Mouse (Mus musculus): Measurements from ENCODE around the gene Slc27a4.
"Not testable (repeated sequence)": the region's sequence is repeated elsewhere in the genome, so short reads cannot be mapped to it uniquely, and the experiment has no call there.

Slc27a4 gene

DNA sequence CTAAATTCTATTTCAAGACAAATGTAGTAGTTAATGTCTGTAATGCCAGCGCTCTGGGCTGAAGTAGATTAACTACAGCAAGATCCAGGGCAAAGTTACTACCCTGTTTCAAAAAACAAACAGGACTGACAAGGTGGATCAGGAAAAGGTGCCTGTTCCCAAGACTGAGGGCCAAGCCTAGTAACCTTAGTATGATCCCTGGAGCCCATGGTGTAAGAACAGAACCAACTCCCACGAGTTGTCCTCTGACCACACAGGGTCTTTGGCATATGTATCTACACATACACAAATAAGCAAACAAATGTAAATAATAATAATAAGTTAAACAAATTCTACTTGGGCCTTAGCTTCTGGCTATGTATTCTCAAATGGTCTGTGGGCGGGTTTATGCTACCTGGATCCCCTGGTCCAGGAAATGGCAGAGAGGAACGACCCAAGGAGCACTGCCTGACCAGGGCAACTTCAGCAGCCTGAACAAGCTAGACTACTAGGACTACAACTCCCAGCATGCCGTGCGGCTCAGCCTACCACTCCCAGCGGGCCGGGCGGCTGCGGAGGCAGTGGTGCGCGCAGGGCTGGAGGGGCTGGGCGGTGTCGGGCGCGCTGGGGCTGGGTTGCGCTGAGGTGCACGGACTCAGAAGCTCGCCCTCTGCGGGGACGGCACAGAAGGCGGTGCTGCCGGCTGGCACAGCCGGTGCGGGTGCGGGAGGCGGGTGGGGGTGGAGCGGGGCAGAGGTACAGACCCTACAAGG lies at the start of gene Slc27a4:
Gene Slc27a4, plus strand, starts transcription at position 560 of the 752 bp plus-strand sequence.
- peak; percentile 83 for DNase-seq (ENCODE audit: low read depth, low spot score)

- DNase-seq (ENCODE audit: low read depth, low spot score), result no peak
Measured at GRCm38 (mm10) chr2:29755693-29756092, 46.7 kb upstream of the Slc27a4 start.

DNA sequence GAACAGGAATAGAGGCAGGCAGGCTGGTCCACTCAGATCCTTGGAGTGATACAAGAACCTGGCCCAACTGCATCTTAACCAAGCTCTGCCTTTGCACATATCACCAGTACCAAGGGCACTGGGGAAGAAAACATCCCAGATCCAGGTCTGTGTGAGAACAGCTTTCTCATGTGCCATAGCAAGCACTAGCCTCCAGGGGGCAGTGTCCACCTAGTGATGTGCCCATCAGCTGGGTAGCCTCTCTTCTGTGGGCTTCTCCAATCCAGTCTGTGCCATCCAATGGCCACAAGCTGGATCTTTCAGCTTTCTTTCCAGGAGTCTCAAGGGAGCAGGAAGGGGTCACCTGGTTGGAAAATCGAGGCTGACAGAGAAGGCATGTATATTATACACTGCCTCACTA lies 37.6 kb upstream of the Slc27a4 start:
- DNase-seq (ENCODE audit: low read depth, low spot score), result peak; percentile 56

DNA sequence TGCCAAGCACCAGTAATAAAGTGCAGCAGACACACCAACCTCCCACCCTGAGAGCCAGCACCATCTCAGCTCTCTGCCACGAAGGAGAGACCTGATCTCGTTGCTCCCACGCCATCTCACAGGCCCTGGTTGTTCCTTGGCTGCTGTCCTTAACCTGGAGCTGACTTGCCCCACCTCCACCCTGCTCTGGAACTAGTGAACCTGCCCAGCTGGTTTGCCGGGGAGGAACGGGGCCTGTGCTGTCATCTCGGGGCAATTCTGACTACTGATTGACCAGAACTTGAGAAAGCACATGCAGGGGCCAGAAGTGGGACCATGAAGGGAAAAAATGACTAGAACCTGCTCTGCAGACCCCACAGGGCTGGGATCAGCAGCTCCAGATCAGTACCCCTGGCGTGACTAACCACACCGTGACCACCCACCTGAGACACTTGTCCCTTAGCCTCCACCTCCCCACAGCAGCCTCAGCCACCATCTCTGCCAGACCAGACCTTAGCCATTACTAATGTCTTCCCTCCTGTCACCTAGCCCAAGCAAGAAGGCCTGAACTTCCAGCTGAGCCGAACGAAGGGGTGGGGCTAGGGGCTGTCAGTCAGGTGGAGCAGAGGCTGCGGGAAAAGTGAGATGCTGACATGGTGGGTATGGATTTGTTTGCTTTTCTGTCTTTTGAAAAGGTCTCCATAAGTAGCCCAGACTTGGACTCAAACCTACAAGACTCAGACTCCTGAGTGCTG lies 34.3 kb upstream of the Slc27a4 start:
- DNase-seq (ENCODE audit: low read depth, low spot score), result no peak

DNA sequence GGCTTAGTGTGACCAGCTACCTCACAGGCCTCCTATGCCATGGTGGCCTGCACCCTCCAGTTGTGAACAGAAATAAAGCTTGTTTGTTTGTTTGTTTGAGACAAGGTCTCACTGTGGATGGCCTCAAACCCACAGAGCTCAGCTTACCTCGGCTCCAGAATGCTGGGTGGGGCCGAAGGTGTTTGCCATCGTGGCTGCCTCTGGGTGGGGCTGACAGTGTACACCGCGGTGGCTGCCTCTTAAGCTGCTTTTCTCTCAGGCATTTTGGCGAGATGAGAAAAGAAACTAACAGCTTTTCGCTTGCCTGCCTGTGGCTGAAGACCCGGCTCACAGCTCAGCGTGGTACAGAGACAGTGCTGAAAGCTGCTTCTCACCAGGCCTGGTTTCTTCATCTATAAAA lies 33.5 kb upstream of the Slc27a4 start:
- DNase-seq (ENCODE audit: low read depth, low spot score), result no peak

DNA sequence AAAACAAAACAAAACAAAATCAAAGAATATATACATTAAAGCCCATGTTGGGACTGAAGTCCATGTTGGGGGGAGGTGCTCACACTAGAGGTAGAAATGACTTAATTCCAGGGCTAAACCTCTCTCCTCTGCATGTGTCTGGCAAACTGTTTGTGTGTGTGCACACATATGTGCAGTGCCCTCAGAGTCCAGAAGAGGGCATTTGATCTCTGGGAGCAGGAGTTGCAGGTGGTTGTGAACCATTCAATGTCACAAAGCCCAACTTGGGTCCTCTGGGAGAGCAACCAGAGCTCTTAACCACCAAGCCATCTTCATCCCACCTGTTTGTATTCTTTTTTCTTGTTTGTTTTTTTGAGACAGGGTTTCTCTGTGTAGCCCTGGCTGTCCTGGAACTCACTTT lies 32.3 kb upstream of the Slc27a4 start:
- DNase-seq (ENCODE audit: low read depth, low spot score), result no peak

DNA sequence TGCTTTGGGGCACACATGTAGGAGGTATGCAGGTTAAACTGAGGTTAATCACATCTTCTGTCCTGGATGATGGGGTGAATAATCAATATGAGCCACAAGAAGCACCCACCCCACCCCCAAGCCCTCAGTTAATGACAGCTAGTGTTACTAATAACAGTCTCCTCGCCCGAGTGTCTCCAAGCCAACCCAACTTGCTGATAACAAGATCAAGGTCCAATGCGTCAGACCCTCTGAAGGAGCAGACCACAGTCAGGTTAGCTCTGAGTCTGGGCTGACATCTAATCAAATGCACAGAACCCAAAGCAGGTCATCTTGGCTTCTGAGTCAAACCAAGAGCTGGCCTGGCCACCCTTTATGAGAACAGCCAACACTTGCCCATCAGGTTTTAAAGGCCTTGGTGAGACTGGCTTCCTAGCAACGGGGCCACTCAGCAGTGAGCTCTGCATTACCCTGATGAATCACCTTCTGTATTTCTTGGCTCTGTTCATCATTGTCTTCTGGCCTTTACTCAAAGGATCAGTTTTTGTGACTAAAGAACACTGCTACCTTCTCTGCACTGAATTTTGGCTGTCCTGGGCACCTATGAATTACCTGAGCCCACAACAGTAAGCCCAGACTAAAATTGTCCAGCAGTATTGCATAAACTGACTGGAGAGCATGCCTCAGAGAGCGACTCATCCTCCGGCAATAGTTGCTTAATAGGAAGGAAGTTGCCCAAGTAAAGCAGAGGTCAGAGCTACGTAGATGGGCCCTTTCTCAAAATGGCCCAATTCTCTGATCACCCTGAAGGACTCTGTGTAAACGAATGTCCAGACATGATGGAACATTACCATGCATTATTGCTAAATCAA lies 30.6 kb upstream of the Slc27a4 start:
- DNase-seq (ENCODE audit: low read depth, low spot score), result no peak

DNA sequence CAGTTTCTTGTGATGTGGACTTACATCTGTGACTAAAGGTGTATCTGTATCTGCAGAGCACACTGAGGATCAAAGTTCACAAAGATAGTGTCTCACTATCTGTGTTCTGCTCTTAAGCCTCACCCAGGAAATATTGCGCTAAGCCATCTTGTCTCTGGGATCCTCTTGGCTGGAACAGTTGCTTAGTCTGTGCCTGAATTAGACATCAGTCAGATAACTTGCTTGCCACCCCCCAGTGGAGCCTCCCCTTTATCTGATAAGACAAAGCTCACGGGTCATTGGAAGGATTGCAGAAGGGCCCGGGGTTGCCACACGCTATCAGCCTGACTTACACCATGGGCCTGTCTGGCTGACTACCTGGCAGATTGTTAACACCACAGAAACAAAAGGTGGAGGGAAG lies 29.1 kb upstream of the Slc27a4 start:
- no peak for DNase-seq (ENCODE audit: low read depth, low spot score)

DNA sequence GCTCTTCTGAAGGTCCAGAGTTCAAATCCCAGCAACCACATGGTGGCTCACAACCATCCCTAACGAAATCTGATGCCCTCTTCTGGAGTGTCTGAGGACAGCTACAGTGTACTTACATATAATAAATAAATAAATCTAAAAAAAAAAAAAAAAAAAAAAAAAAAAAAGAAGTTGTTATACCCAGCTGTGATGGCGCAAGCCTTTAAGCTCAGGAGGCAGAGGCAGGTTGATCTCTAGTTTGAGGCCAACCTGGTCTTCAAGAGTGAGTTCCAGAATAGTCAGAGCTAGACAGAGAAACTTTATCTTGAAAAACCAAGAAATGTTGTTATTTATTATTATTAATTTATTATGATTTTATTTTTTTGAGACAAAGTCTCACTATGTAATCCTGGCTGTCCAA lies 21.2 kb upstream of the Slc27a4 start:
- DNase-seq (ENCODE audit: low read depth, low spot score), result not testable (repeated sequence)

DNA sequence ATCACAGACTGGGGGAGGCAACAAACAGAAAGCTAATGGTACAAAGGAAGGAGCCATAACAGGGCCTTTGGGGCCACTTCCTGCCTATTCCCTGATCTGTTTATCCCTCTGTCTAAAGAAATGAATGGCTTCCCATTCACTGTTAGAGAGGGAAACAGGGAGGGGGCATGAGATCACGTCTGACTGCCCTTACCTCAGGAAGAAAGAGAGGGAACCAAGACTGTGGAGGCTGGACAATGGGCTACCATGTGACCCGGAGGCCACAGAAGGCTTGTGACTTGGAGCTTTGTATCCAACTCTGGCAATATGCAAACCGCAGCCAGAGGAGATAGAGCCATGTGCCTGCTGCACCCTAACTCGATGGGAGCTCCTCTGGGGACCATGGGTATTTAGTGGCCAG lies 18.1 kb upstream of the Slc27a4 start:
- no peak for DNase-seq (ENCODE audit: low read depth, low spot score)

GRCm38 (mm10) chr2:29787104-29787917 lies 15.1 kb upstream of the Slc27a4 start, which contains the start of gene Coq4:
Coq4 (plus strand) TSS chr2:29787493.
- peak; percentile 85 for DNase-seq (ENCODE audit: low read depth, low spot score)

- DNase-seq (ENCODE audit: low read depth, low spot score), result peak; percentile 56
Measured at GRCm38 (mm10) chr2:29787937-29788681, 14.3 kb upstream of the Slc27a4 start, which contains the start of gene Trub2. Trub2 (minus strand) TSS chr2:29788502.

DNA sequence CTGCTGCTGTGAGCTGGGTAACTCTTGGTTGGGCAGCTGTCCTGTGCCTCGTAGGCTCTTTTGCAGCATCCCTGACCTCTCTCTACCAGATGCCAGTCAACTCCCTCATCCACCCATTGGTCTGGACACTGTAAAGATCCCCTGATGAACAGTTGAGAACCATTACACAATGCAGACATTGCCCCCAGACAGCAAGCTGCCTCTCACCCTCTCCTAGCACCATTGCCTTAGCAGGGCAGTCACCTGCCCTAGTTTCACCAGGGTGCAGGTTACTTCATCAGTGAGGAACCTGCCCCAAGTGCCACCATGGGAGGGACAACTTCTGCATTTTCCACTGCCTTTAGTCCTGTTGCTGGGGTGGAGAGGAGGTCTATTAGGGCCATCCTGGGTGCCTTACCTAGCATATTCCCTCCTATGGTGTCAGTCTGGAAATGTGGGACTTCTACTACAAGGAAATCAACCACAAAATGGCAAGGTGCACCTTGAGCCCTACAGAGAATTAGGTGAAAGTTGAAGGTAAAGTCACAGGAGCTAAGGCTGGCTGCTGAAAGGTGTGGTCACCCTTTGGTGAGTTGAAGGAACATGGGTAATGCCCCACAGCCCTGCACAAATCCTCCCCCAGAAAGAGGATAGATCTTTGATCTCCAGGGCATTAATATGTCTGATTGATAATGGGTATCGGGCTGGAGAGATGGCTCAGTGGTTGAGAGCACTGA lies 9.5 kb upstream of the Slc27a4 start:
- DNase-seq (ENCODE audit: low read depth, low spot score), result no peak

- DNase-seq (ENCODE audit: low read depth, low spot score), result peak; percentile 22
Measured at GRCm38 (mm10) chr2:29802827-29803201, 380 bp downstream of the Slc27a4 start.

- no peak for DNase-seq (ENCODE audit: low read depth, low spot score)
Measured at GRCm38 (mm10) chr2:29803400-29803831, 982 bp downstream of the Slc27a4 start.

- DNase-seq (ENCODE audit: low read depth, low spot score), result no peak
Measured at GRCm38 (mm10) chr2:29815678-29816371, 13.4 kb downstream of the Slc27a4 start.

GRCm38 (mm10) chr2:29817426-29818232 lies 15.2 kb downstream of the Slc27a4 start:
- peak; percentile 77 for DNase-seq (ENCODE audit: low read depth, low spot score)

DNA sequence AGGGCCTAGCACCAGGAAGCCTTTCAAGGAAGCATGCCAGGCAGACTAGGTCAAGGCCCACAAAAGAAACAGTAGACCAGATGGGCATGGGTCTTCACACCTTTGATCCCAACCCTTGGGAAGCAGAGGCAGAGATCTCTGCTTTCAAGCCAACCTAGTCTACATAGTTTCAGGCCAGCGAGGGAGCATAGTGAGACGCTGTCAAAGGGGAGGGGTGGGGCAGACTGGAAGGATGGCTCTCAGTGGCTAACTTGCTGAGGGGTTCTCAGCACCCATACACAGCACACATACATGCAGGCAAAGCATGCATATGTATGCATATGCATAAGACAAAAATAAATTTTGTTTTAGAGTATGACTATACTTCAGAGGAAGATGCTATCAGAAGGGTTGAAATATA lies 16.9 kb downstream of the Slc27a4 start:
- DNase-seq (ENCODE audit: low read depth, low spot score), result no peak
